Mouse (Mus musculus): ENCODE measurements at regions not wholly inside any gene's neighbourhood (a gene's known extent, or its start where the extent isn't known, plus 50 kb on each side); places are given as distances from the start of the nearest gene placed in this dataset.

DNA sequence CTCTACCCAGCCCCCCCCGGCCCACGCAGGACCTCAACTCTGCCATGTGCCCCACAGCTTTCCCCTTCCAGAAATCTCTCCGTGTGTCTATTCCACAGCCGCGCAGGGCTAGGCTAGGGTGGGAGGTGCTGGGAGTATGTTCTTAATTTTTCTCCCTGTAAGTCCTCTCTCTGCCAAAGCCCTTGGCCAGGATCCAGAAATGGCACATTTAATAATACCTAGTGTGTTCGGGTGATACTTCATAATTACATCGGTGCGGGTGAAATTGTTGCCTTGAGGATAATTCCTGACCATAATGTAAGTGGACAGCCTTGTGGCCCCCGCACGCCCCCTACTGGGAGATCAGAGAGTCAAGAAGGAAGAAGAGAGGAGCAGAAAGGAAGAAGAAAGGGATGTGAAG lies 1093.5 kb downstream of the Mrps31 start:
- peak; percentile 19 to 55 for DNase-seq

DNA sequence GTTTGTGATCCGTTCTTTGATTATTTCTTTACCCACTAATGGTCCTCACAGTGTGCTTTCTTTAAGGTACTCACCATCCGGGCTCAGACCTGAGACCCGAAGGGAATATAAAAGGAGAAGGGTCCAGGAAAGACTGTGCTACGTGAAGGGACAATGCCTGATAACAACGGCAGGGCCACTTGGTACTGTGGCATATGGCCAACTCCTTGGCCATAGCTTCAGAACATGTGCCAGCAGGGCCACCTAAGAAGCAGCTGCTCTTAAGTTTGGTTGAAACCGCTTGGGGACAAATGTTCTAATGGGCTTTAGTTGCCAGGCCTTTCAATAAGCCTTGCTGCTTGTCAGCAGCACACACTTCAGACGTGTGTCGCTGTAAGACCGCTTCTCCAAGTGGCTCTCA lies 1094.1 kb downstream of the Mrps31 start:
- DNase-seq: no peak

DNA sequence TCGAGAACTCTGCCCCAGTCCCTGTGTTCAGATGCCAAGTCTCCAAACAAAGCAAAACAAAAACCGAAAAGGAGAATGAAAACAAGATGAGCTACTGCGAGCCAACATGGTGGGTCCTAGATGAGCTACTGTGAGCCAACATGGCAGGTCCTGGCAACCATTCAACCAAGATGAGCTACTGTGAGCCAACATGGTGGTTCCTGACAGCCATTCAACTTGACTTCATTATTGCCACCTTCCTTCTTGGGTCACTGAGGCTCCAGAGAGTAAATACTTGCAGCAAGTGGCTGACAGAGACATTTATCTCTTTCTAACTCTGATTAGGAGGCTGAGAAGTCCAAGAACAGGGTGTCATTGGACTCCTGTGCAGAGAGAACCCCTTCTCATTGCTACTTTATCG lies 1094.8 kb downstream of the Mrps31 start:
- no peak for DNase-seq

DNA sequence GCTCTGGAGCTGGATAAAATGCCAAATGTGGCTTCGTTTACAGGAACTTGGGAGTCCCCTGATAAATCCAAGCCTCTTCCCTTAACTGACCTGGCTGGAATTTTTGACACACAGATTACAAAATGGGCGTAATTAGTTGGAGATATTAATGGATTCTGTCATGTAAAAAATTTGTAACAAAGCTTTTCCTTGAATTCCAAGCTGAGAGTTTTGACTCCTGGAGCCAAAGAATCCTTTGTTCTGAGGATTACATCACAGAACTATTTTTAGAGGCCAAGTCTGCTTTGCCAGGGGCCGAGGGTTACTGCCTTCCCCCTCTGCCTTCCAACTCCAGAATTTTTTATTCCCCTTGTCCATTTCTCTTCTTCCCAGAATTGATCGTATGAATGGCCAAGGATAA lies 1096.5 kb downstream of the Mrps31 start:
- no peak for DNase-seq

DNA sequence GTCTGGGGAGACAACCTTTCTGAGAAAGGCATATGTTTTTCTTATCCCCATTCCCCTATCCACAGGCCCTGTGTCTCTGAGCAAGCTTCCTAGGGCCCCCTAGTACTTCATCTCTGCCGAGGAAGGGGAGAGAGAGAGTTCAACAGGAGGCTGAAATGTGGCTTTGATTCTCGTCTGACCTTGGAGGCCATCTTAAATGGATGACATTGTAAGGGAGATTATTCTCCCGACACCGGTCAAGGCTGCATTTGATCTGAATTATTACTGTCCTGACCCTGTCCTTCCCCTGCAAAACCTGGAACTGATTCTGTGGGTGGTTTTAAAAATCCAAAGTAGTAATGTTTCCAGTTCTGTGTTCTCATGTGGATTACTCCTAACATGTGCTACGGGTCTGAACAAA lies 1098.9 kb downstream of the Mrps31 start:
- DNase-seq: no peak

DNA sequence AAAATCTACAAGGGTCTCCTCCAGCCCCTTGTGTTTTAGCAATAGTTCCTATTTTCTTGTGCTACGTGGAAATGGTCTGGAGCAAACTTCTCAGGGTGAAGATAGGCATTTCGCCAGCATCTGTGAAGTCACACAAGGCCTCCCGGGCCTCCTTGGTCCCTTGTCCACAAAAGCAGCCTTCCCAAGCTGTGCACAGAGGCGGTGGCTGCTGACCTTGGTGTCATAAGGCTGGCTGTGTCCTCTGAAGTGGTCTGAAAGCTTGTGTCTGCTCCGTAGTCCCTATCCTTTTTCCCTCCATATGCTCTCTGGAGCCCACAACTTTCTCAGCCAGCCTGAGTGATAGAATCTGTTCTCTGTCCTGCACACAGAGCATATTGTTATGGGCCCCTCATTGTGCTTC lies 1099.4 kb downstream of the Mrps31 start:
- no peak for DNase-seq

DNA sequence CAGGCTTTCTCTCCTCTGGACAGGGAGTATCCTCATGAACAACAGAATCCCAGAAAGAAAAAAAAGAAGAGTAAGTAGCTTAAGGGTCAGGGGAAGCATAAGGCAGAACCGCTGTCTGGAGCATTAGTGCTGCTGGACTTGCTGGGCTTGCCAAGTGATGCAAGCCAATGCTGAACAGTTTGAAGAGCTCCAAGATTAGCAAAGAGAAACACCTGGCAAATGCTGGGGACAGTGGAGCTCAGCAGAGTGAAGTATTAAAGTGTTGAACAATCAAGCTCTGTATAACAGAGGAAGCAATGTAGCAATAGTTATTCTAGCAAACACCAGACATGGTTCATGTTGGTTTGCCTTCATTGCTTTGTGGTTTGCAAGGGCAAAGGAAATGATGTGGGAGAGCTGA lies 1100.1 kb downstream of the Mrps31 start:
- no peak for DNase-seq

DNA sequence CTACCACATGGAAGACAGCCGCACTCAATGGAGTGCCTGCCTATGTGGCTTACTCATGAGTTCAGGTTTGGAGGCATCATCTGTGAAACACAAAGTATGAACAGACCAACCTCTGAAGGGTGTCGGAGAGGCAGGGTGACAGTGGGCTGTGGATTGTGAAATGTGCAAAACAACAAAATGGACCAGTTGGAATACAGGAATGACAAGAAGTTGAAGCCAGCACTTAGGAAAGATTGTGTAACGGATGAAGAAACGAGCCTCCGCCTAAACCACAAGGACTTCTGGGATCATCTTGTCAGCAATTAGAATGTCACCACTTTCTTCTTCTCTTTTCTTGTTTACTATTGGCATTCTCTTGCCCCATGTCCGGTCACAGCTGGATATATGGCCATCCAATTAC lies 1100.6 kb downstream of the Mrps31 start:
- no peak for DNase-seq

DNA sequence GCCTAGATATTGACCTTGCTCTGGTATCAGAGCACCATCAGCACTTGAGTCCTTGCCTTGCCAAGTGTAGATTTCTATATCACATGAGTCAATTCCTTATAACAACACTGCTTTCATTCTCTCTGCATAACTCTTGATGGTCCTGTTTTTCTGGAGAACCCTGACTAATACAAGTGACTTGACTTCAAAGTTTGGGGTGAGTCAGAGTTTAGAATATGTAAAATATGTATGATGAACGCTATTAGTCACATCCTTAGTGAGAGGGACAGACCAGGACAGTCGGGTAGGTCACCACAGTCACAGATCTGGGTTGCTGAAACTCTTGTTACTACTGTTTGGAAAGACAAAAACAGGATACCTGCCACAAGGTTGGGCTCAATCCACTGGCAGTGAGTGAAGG lies 1105.3 kb downstream of the Mrps31 start:
- DNase-seq: no peak

DNA sequence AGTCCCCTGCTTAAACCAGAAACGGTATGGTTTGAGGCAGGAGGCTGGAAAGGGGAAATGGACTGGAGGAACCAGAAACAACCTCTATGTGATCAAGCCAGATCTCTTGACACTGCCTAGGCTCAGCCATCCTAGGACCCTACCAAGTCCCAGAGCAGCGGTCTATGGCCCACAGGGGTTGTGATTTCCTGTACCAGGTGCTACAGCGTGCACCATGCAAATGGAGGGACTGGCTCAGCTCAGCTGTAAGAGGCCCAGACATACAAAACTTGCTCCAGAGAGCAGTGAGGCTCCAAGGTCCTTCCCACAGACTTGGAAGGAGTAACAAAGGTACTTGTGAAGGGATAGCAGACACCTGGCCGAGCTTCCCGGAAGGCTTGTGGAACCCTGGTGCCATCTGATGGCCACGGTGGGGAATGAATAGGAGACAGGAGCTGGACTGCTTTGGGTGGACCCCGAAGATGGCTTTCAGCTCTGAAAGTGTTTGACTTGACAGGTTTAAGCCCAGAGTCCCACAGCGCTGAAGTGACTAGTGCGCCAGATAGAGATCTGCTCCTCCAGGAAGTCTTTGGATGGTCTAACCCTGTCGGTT lies 1120.5 kb downstream of the Mrps31 start:
- DNase-seq: peak; percentile 3 to 4

DNA sequence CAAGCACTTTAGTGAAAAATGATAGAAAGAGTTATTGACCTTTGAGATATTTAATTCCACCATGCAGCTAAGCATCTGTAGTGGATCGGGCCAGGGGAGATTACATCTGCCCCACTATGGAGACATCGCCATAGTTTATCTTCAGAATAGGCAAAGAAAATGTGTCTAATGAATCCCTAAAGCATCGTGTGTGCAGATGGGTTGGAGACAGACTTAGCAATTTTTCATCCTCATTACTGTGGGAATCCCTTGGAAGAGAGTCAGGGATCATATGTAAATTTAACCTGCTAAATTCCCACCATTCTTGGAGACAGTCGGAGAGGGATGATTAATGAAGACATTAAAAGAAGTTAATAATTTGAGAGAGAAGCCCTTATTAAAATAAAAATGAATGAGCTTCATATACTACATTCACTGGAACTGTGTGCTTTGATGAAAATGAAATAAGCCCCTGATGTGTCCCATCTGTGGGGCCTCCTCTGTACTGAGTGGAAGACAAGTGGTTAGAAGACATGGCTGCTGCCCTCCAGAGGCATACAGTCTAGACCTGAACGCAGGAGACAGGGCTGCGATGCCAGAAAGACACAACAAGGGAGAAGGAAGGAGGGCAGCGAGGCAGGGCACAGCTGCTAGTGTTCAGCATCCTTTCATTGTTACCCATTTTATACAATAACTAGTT lies 1126.7 kb downstream of the Mrps31 start:
- no peak for DNase-seq

DNA sequence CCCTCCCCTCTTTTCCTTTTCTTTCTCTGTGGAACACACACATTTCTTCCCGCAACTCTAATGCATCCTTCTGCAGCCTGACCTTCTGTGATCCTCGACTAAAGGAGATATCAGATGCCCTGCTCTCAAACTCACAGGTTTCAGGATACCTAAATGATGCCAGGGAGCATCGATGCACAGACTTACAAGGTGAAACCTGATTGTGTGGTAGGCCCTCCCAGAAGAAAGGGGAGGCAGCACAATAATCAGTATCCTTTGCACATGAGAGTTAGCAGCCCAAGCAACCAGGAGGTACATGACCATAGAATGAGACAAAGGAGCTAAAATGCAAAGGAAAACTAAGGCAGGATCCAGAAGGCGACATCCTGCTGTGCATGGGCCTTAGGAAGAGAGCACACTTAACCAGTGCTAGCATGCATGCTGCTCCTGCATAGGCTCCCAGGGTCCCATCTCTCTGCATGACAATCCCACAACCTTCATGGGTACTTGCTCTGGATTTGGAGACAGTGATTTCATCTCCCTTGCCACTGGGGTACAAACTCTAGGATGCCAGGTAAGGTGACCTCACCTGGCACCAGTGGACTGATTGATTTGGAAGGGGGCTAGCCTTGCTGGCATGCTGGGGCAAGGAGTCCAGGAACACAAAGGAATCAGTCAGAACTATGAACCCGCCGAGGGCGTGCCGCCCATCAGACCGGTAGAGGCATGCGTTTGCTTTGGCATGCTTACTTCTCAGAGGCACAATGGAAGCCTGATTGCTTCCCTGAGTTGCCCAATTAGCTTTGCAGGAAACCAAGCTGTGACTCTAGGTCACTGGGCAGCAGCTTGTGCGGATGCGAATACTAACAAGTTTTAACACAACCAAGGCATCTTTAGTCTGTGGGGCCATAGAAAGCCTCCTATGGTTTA lies 1142.7 kb downstream of the Mrps31 start:
- DNase-seq: no peak

DNA sequence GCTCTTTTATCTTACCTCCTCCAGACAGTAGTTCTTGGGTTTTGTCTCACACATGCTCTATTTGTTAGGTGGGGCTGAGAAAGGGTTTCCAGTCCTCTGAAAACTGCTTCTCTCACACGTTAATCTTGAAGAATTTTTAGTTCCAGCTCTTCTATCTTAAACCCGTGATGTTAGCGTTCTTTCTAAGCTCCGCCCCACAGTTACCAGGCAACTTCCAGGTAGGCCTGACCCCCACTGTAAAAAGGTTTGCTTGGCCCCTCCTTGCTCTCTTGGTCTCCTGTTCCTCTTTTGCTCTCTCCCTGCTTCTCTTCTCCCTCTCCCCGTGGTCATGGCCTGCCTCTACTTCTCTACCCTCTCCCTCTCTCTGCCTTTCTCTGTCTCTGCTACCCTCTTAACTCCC lies 1149.7 kb downstream of the Mrps31 start:
- DNase-seq: no peak

DNA sequence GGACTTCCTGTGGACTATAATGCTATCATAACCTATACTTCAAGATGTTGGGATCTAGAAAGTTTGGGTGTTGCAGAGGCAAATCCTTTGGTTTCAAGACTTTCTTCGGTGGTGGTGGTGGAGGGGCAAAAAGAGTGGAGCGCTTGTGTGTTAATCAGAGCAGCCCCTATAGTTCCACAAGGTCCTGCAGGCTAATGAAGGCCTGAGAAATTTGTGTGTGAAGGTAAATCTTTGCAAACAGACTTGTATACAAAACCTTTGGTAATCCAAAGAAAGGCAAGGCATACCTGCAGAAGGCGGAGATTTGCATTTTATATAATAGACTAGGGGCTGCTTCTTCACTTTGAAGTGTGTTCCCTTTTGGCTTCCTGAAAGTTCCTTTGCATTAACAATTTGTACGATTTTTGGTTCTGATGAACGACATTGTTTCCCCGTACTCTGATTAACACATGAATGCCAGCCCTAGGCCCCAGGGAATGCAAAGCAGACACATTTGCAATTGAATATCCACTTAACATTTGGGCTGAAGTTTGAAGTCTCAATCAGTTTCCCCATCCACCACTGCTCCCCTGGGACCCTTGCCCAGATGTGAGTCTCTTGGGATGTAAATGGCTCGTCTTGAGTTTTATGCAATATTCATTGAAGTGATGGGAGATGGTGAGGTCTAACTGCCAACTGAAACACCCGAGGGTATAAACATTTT lies 1150.7 kb downstream of the Mrps31 start:
- no peak for DNase-seq

DNA sequence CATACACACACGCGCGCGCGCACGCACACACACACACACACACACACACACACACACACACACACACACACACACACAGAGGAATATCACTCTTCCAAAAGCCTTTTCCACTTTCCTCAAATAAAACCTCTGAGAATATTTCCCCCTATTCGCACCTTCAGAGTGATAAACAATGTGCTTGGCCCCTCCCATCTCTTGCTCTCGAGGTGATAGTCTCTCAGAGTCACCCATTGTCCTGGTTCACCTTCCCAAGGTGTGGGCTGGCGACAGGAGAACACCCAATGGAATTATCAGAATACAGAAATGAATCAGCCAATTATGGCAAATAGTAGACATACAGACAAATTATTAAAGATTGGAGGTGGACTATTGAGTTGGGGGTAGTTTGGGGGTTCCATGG lies 1151.3 kb downstream of the Mrps31 start:
- DNase-seq: no peak

DNA sequence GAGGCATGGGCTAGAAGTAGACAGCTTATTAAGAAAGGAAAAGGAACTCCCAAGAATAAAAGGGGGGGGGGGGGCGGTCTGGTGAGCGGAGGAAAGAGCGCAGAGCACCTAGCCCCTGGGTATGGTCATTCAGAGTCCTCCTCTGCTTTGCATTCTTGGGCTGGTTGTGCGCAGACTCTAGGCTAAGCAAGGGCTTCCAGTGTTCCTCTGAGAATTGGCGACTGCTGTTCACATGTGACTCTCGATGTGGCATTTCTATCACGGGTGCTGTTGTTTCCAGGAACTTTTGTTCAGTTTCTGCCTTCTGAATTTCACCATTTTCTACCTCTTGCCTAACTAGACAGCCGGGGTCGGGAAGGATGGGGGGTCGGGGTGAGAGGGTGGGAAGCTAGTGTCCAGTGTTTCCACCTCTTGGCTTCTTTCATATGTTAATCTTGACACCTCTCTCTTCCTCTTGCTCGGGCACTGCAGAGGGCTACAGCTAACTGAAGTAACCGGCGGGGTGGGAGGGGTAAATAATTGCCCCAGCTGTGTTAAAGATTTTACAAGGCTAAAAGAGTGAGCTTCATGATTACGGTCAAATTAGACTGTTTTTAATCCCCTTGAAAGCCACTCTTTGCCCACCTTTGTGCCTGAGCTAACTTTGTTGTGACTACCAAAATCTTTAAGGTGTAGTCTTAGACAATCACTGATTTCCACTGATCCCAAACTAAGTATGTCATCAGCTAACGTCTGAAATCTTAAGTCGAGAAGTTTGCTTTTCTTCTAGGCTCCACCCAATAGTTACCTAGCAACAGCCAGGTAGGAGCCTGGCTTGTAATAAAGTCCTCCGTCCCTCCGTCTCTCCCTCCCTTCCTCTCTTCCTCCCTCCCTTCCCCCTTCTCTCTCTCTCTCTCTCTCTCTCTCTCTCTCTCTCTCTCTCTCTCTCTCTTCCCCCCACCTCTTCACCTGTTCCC lies 1152.2 kb downstream of the Mrps31 start:
- DNase-seq: no peak

DNA sequence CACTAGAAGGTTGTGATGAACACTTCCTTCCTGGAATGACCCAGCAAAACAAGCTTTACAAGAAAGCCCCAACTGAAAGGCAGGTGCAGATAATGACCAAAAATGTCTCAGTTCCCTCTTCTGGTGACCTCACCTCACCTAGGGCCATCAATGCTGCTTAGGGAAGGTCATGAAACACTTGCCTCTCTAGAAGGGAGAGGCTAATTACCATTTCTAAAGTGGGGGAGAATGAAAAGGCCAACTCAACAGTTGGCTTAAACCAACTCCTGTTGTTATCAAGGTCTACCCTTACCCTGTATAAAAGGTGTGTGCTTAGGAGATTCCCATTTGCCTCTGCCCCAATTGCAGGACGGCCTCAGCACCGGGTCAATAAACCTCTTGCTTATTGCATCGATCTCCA lies 1156.7 kb downstream of the Mrps31 start:
- no peak for DNase-seq

DNA sequence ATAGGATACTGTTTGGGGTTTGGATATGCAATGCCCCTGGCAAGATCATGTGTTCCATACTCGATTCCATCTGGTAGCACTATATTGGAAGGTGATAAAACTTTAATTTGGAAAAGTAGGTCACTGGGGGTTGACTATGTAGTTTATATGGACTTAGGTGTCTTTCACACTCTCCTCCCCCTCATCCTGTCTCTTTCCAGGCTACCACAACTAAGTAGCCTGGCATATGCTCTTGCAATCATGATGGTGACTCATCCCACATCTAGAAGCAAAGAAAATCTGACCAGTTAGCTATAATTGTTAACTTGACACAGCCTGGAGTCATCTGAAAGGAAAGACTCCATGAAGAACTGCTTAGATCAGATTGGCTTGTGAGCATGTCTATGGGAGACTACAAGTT lies 1154.3 kb downstream of the Adam3 start:
- no peak for DNase-seq

DNA sequence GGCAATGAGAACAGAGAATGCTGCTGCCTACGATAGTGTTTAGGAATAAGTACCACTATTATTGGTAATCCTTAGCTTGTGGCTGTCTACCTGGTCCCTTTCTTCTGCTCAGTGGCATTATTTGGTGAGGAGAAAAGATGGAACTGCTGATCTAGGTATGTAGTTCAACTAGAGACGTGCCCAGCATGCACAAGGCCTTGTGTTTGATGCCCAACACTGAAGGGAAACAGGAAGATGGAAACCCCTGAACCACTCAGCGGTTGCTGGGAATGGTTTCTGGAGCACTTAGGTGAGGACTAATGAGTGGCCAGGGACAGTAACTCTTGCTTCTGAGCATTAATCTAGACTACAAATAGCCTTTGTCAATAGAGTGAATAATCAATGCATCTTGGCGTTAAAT lies 1145.5 kb downstream of the Adam3 start:
- DNase-seq: no peak

DNA sequence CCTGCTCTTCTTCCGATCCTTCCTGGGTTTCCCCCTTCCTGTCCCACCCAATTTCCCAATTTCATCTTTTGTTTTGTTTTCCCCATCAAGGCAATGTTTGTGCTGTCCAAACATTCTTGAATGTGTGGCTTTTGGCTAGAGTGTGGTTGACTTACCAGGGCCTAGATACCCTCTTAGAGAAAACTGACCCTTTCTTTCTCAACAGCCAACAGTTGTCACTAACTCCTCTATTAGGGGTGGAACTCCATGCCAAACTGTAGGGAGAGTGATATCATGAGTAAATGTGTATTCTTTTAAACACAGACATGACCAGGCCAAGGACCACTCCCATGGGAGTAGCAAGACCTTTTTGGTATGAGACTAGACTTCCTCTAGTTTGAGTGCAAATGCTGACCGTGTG lies 1145.0 kb downstream of the Adam3 start:
- DNase-seq: no peak

Measured in cerebellum, adult 18-20 months (tissue).